In genomic region chr15:102003516-102003915, GRCm38 (mm10) we compare ENCODE assay signal across 11 mouse cellular contexts. TPM values are rescaled to one million over a fixed set of nuclear protein-coding genes. Genes with fewer than 3 reads are reported as not detected.
DNase-seq lines count a peak whose midpoint lies in the region; ATAC-seq and TF ChIP-seq lines count a peak whose summit lies in the region.
"Had no signal": no experiment of that assay in that cellular context is flagged by ENCODE, and none has a peak within 500 bp of the region (broad histone marks: within the 10 kb centered on the region; RNA-seq: fewer than 3 reads in every experiment).

No protein-coding gene starts in this region.

- 0 out of 2 replicates have a peak, but pooled peaks cover 2% of the 10 kb centered on the region for H3K36me3 ChIP-seq in kidney, postnatal 0 days (ENCODE audit: insufficient read depth, low read length)
- no peaks in the 10 kb centered on the region for H3K36me3 ChIP-seq in forebrain, embryonic 16.5 days (ENCODE audit: control insufficient read depth, insufficient read depth)
- 0 out of 2 replicates have a peak, but pooled peaks cover 6% of the 10 kb centered on the region for H3K36me3 ChIP-seq in liver, embryonic 13.5 days
- no peaks in the 10 kb centered on the region for H3K36me3 ChIP-seq in stomach, embryonic 14.5 days (ENCODE audit: control insufficient read depth, insufficient read depth, low read length)

- 24% methylated on average over 12 of the region's 12 CpGs for WGBS in kidney, postnatal 0 days
- 14% methylated on average over 12 of the region's 12 CpGs for WGBS in forebrain, embryonic 16.5 days
- 24% methylated on average over 12 of the region's 12 CpGs for WGBS in liver, embryonic 13.5 days (ENCODE audit: insufficient replicate concordance)
- 19% methylated on average over 12 of the region's 12 CpGs for WGBS in stomach, embryonic 14.5 days

- H3K4me1 ChIP-seq in kidney, postnatal 0 days (replicated peaks; ENCODE audit: insufficient read depth, low read length): peaks cover 11% of the 10 kb centered on the region; the same call in 1 of the 2 replicates
- peaks cover 6% of the 10 kb centered on the region for H3K4me1 ChIP-seq in forebrain, embryonic 16.5 days (replicated peaks; ENCODE audit: control insufficient read depth, insufficient read depth, low read length)
- H3K4me1 ChIP-seq in liver, embryonic 13.5 days (replicated peaks): peaks cover 11% of the 10 kb centered on the region
- H3K4me1 ChIP-seq in stomach, embryonic 14.5 days (ENCODE audit: control insufficient read depth, insufficient read depth, low read length): peaks cover 23% of the 10 kb centered on the region

- DNase-seq in kidney, postnatal 0 days (ENCODE audit: low spot score): no peak
- no peak for DNase-seq in kidney, adult 18-20 months
- no peak for DNase-seq in liver, embryonic 13.5 days
- no peak for DNase-seq in layer of hippocampus, adult 9-11 months
- DNase-seq: cerebellum, adult 18-20 months had no signal

- no peaks in the 10 kb centered on the region for H3K9me3 ChIP-seq in kidney, postnatal 0 days (replicated peaks; ENCODE audit: low read length)
- H3K9me3 ChIP-seq in forebrain, embryonic 16.5 days (ENCODE audit: control insufficient read depth, low read length): no peaks in the 10 kb centered on the region
- no peaks in the 10 kb centered on the region for H3K9me3 ChIP-seq in liver, embryonic 13.5 days (replicated peaks)
- H3K9me3 ChIP-seq in stomach, embryonic 14.5 days (ENCODE audit: control insufficient read depth, low read depth, low read length): no peaks in the 10 kb centered on the region

- peak overlapping the region; percentile 64 for H3K9ac ChIP-seq in kidney, postnatal 0 days (ENCODE audit: low read depth, low read length)
- H3K9ac ChIP-seq in forebrain, embryonic 16.5 days (replicated peaks; ENCODE audit: low read depth, low read length): no peak overlapping the region
- peak overlapping the region; percentile 51 for H3K9ac ChIP-seq in liver, embryonic 13.5 days
- peak overlapping the region; percentile 48; the same call in 1 of the 2 replicates for H3K9ac ChIP-seq in stomach, embryonic 14.5 days (replicated peaks; ENCODE audit: low read depth, low read length)

- ATAC-seq in kidney, postnatal 0 days (replicated peaks; ENCODE audit: low FRiP score, low read depth): no peak; the same call in 1 of the 2 replicates
- ATAC-seq in forebrain, embryonic 16.5 days: no peak
- ATAC-seq in liver, embryonic 13.5 days (ENCODE audit: low read depth): no peak
- no peak for ATAC-seq in stomach, embryonic 14.5 days (ENCODE audit: insufficient number of reproducible peaks, insufficient read depth, low FRiP score, low read depth)
- no peak for ATAC-seq in granulocyte monocyte progenitor cell, adult 5-6 weeks (replicated peaks; ENCODE audit: poor library complexity, severe bottlenecking)
- ATAC-seq in megakaryocyte progenitor cell, adult 5-6 weeks (replicated peaks; ENCODE audit: poor library complexity): no peak
- ATAC-seq: inflammation-experienced regulatory T-cells, adult 6 months; Patski had no signal

- TF ChIP-seq CTCF in kidney, postnatal 0 days (IDR thresholded peaks at IDR 0.05; ENCODE audit: low read depth): no peak

- H3K4me2 ChIP-seq in kidney, postnatal 0 days (ENCODE audit: low read length): peak overlapping the region; percentile 61
- H3K4me2 ChIP-seq in forebrain, embryonic 16.5 days (ENCODE audit: low read length): peak overlapping the region; percentile 42; the same call in 1 of the 2 replicates
- peak overlapping the region; percentile 58 for H3K4me2 ChIP-seq in liver, embryonic 13.5 days
- H3K4me2 ChIP-seq in stomach, embryonic 14.5 days (replicated peaks; ENCODE audit: low read depth, low read length): peak overlapping the region; percentile 37

- no peaks in the 10 kb centered on the region for H3K27me3 ChIP-seq in kidney, postnatal 0 days (ENCODE audit: insufficient read depth, low read length)
- H3K27me3 ChIP-seq in forebrain, embryonic 16.5 days (replicated peaks; ENCODE audit: control insufficient read depth, insufficient read depth, low read length): peaks cover 29% of the 10 kb centered on the region
- peaks cover 66% of the 10 kb centered on the region for H3K27me3 ChIP-seq in liver, embryonic 13.5 days
- H3K27me3 ChIP-seq in stomach, embryonic 14.5 days (ENCODE audit: control insufficient read depth, insufficient read depth, low read length): no peaks in the 10 kb centered on the region
- H3K27me3 ChIP-seq: Patski had no signal

- peak overlapping the region; percentile 61 for H3K27ac ChIP-seq in kidney, postnatal 0 days
- no peak overlapping the region for H3K27ac ChIP-seq in forebrain, embryonic 16.5 days (ENCODE audit: low read length)
- peak overlapping the region; percentile 55 for H3K27ac ChIP-seq in liver, embryonic 13.5 days
- peak overlapping the region; percentile 78 for H3K27ac ChIP-seq in stomach, embryonic 14.5 days (ENCODE audit: low read length)

- H3K4me3 ChIP-seq in kidney, postnatal 0 days (replicated peaks; ENCODE audit: low read depth, low read length): peak overlapping the region; percentile 42
- no peak overlapping the region for H3K4me3 ChIP-seq in forebrain, embryonic 16.5 days (replicated peaks; ENCODE audit: low read length)
- H3K4me3 ChIP-seq in liver, embryonic 13.5 days (replicated peaks): peak overlapping the region; percentile 50
- H3K4me3 ChIP-seq in stomach, embryonic 14.5 days (ENCODE audit: low read depth, low read length): peak overlapping the region; percentile 36

RNA-seq across cellular contexts. Expression of gene Krt8, which starts 0.8 kb away (rescaled TPM):
- 305 and 333 TPM in 2 replicates for polyA plus RNA-seq in kidney, postnatal 0 days (2015; fragmentation: Nextera tagmentation; extraction: Ambion mirVana)
- polyA plus RNA-seq in forebrain, embryonic 16.5 days (2015; fragmentation: Nextera tagmentation; extraction: Ambion mirVana): 2.4 and 3.7 TPM in 2 replicates
- polyA plus RNA-seq in liver, embryonic 13.5 days (2015; fragmentation: Nextera tagmentation; extraction: Ambion mirVana): 89.5 and 107 TPM in 2 replicates
- polyA plus RNA-seq in stomach, embryonic 14.5 days (2014; fragmentation: Nextera tagmentation; extraction: Ambion mirVana): 707 and 780 TPM in 2 replicates
- total RNA-seq in granulocyte monocyte progenitor cell, adult 5-6 weeks (2014; fragmentation: Nextera tagmentation): 0.30 TPM in 1 of 2 replicates, not detected in the other
- total RNA-seq in granulocyte monocyte progenitor cell, adult 5-6 weeks (2017): 0.31 and 0.60 TPM in 2 replicates
- 0.12 and 0.73 TPM in 2 replicates for total RNA-seq in megakaryocyte progenitor cell, adult 5-6 weeks (2015)
- total RNA-seq in megakaryocyte progenitor cell, adult 5-6 weeks (2017): 0.12 and 0.44 TPM in 2 replicates

RNA-seq across cellular contexts. Expression of gene Krt18, which starts 24.5 kb away (rescaled TPM):
- polyA plus RNA-seq in kidney, postnatal 0 days (2015; fragmentation: Nextera tagmentation; extraction: Ambion mirVana): 252 and 256 TPM in 2 replicates
- polyA plus RNA-seq in forebrain, embryonic 16.5 days (2015; fragmentation: Nextera tagmentation; extraction: Ambion mirVana): 4.4 TPM in 2 replicates
- polyA plus RNA-seq in liver, embryonic 13.5 days (2015; fragmentation: Nextera tagmentation; extraction: Ambion mirVana): 81.8 and 85.0 TPM in 2 replicates
- polyA plus RNA-seq in stomach, embryonic 14.5 days (2014; fragmentation: Nextera tagmentation; extraction: Ambion mirVana): 407 and 452 TPM in 2 replicates
- 11.4 and 20.2 TPM in 2 replicates for total RNA-seq in granulocyte monocyte progenitor cell, adult 5-6 weeks (2014; fragmentation: Nextera tagmentation)
- total RNA-seq in granulocyte monocyte progenitor cell, adult 5-6 weeks (2017): 12.4 and 24.9 TPM in 2 replicates
- 7.9 and 11.8 TPM in 2 replicates for total RNA-seq in megakaryocyte progenitor cell, adult 5-6 weeks (2015)
- total RNA-seq in megakaryocyte progenitor cell, adult 5-6 weeks (2017): 12.0 and 14.6 TPM in 2 replicates

RNA-seq across cellular contexts. Expression of gene Krt78, which starts 49.4 kb away (rescaled TPM):
- 0.07 TPM in 1 of 2 replicates, not detected in the other for polyA plus RNA-seq in kidney, postnatal 0 days (2015; fragmentation: Nextera tagmentation; extraction: Ambion mirVana)
- not detected in 2 replicates for polyA plus RNA-seq in forebrain, embryonic 16.5 days (2015; fragmentation: Nextera tagmentation; extraction: Ambion mirVana)
- 0.03 TPM in 1 of 2 replicates, not detected in the other for polyA plus RNA-seq in liver, embryonic 13.5 days (2015; fragmentation: Nextera tagmentation; extraction: Ambion mirVana)
- 0.36 and 0.66 TPM in 2 replicates for polyA plus RNA-seq in stomach, embryonic 14.5 days (2014; fragmentation: Nextera tagmentation; extraction: Ambion mirVana)
- total RNA-seq in granulocyte monocyte progenitor cell, adult 5-6 weeks (2014; fragmentation: Nextera tagmentation): not detected in 2 replicates
- total RNA-seq in granulocyte monocyte progenitor cell, adult 5-6 weeks (2017): not detected in 2 replicates
- not detected in 2 replicates for total RNA-seq in megakaryocyte progenitor cell, adult 5-6 weeks (2015)
- total RNA-seq in megakaryocyte progenitor cell, adult 5-6 weeks (2017): not detected in 2 replicates
- polyA plus RNA-seq: inflammation-experienced regulatory T-cells, adult 6 months had no signal

Comparison
In these comparisons a context has a peak if more than half of its experiments do, and no peak if none do; other contexts are left out.
1. RNA of gene Krt8, which starts 0.8 kb away (polyA plus RNA-seq): 707 to 780 TPM in stomach, embryonic 14.5 days, 305 to 333 TPM in kidney, postnatal 0 days and 89.5 to 107 TPM in liver, embryonic 13.5 days; 2.4 to 3.7 TPM in forebrain, embryonic 16.5 days; every median in the first group is over 10 times any median in the second.
2. RNA of gene Krt18, which starts 24.5 kb away (polyA plus RNA-seq): 407 to 452 TPM in stomach, embryonic 14.5 days, 252 to 256 TPM in kidney, postnatal 0 days and 81.8 to 85.0 TPM in liver, embryonic 13.5 days; 4.4 TPM in forebrain, embryonic 16.5 days; every median in the first group is over 10 times any median in the second.
3. Peak in every context shown above with its lines, with median percentiles within 50 percentile points of each other: H3K4me2 ChIP-seq.